Mouse (Mus musculus) hindbrain, postnatal 0 days (tissue): ENCODE data around the gene Flot1. TPM values are rescaled to one million over a fixed set of nuclear protein-coding genes. Genes with fewer than 3 reads are reported as not detected.

Experiments used
- ATAC-seq: fragments of 200-750 bp; cut with Nextera tagmentation; 2 replicates; pipeline ENCODE4 v1.8.0; 2017; ENCODE audit warnings: mild to moderate bottlenecking, moderate TSS enrichment, moderate library complexity
- DNase-seq: peaks from one replicate; pipeline ENCODE4 v3.0.0-alpha.2; 2015; ENCODE audit warnings: low spot score
- H3K27ac ChIP-seq: fragments of 300-500 bp; sonication (generic); 2 replicates; pipeline ENCODE4 v1.5.1; 2014; ENCODE audit warnings: mild to moderate bottlenecking
- H3K27me3 ChIP-seq: fragments of 300-500 bp; sonication (generic); 2 replicates; pipeline ENCODE4 v1.6.1; 2014; ENCODE audit warnings: low read length, mixed read lengths; ENCODE audit not compliant: insufficient read depth
- H3K36me3 ChIP-seq: fragments of 300-500 bp; sonication (generic); 2 replicates; pipeline ENCODE4 v1.6.1; 2014; ENCODE audit warnings: low read length, mixed read lengths; ENCODE audit not compliant: insufficient read depth
- H3K4me1 ChIP-seq: fragments of 300-500 bp; sonication (generic); 2 replicates; pipeline ENCODE4 v1.6.1; 2014; ENCODE audit warnings: antibody characterized with exemption, low read length, mixed read lengths; ENCODE audit not compliant: insufficient read depth
- H3K4me2 ChIP-seq: fragments of 300-500 bp; sonication (generic); 2 replicates; pipeline ENCODE4 v1.6.1; 2014; ENCODE audit warnings: low read depth, mild to moderate bottlenecking, low read length, moderate library complexity, mixed read lengths
- H3K4me3 ChIP-seq: fragments of 300-500 bp; sonication (generic); 2 replicates; pipeline ENCODE4 v1.5.1; 2014; ENCODE audit warnings: low read length
- H3K9ac ChIP-seq: fragments of 300-500 bp; sonication (generic); replicated peaks from 2 replicates; pipeline ENCODE4 v1.6.1; 2014; ENCODE audit warnings: mild to moderate bottlenecking, low read length, moderate library complexity, mixed read lengths
- H3K9me3 ChIP-seq: fragments of 300-500 bp; sonication (generic); 2 replicates; pipeline ENCODE4 v1.6.1; 2016; ENCODE audit warnings: low read length, mixed read lengths
- CTCF ChIP-seq: IDR thresholded peaks from 2 replicates; pipeline ENCODE4 v1.5.1; 2016; ENCODE audit warnings: antibody characterized with exemption, control low read depth, low read depth
- WGBS: fragments of 180-500 bp; shearing (Covaris S2); extraction: QIAGEN DNeasy Blood & Tissue Kit; methylation state at CpG from one replicate; pipeline ENCODE4 v1.1.7; 2014; 5-methylcytosine and 5-hydroxymethylcytosine counted together
- polyA plus RNA-seq: library from polyadenylated mRNA; unstranded; fragments of >200 nt; fragmentation: Nextera tagmentation; extraction: Ambion mirVana; gene quantifications from 2 replicates; pipeline ENCODE4 v1.2.1, GENCODE M21; 2015
- total RNA-seq: library from RNA; depleted of rRNA; stranded (reverse); fragments of >200 nt; gene quantifications from 2 replicates; pipeline ENCODE4 v1.2.3, GENCODE M21; 2014

Gene Flot1
- total and polyA plus RNA-seq, 2 experiments from 2014 or later = 142 to 162 TPM

GRCm38 (mm10) chr17:35795656-35796055 lies 27.4 kb upstream of the Flot1 start:
- Histone ChIP-seq H3K36me3 (no peaks in the 10 kb centered on the region), H3K4me2 (no peak overlapping the region), H3K27ac (no peak overlapping the region), H3K9ac (no peak overlapping the region), H3K4me1 (no peaks in the 10 kb centered on the region), H3K4me3 (no peak overlapping the region), H3K9me3 (no peaks in the 10 kb centered on the region), H3K27me3 (no peaks in the 10 kb centered on the region)
- DNase-seq (no peak), ATAC-seq (no peak)
- 69% methylated on average over 6 of the region's 6 CpGs for WGBS
- no peak for TF ChIP-seq CTCF

GRCm38 (mm10) chr17:35796835-35797234 lies 26.2 kb upstream of the Flot1 start:
- no peak for ATAC-seq

DNA sequence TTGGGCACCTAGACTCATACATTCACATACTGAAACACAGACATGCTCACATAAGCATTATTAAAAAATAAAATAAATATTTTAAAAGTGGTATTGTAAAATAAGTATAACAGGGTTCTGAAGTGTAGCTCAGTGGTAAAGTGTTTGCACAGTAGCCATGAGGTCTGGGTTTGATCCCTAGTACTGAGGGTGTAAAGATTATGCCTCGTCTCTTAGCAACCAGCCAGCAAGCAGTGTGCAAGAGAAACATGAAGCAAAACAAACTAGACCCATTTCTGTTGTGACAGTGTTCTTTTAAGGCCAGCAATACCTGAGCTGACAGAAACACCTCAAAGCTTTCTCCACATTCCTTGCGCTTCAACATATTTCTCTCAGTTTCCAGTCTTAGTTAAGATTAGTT lies 22.1 kb upstream of the Flot1 start:
- DNase-seq (no peak), ATAC-seq (no peak)
- no peaks in the 10 kb centered on the region for H3K9me3 ChIP-seq
- no peaks in the 10 kb centered on the region for H3K27me3 ChIP-seq
- no peak overlapping the region for H3K4me2 ChIP-seq
- H3K4me1 ChIP-seq = no peaks in the 10 kb centered on the region
- TF ChIP-seq CTCF = no peak
- 79% methylated on average over 2 of the region's 2 CpGs for WGBS
- no peak overlapping the region for H3K4me3 ChIP-seq
- no peak overlapping the region for H3K27ac ChIP-seq
- H3K36me3 ChIP-seq = no peaks in the 10 kb centered on the region
- no peak overlapping the region for H3K9ac ChIP-seq

More at GRCm38 (mm10) chr17:35796835-35797234, 26.2 kb upstream of the Flot1 start:
- Histone ChIP-seq H3K4me1 (no peaks in the 10 kb centered on the region), H3K9ac (no peak overlapping the region), H3K36me3 (no peaks in the 10 kb centered on the region), H3K4me2 (no peak overlapping the region), H3K4me3 (no peak overlapping the region), H3K27me3 (no peaks in the 10 kb centered on the region), H3K9me3 (no peaks in the 10 kb centered on the region), H3K27ac (no peak overlapping the region)
- no peak for TF ChIP-seq CTCF
- DNase-seq = no peak
- 76% methylated on average over 5 of the region's 5 CpGs for WGBS

DNA sequence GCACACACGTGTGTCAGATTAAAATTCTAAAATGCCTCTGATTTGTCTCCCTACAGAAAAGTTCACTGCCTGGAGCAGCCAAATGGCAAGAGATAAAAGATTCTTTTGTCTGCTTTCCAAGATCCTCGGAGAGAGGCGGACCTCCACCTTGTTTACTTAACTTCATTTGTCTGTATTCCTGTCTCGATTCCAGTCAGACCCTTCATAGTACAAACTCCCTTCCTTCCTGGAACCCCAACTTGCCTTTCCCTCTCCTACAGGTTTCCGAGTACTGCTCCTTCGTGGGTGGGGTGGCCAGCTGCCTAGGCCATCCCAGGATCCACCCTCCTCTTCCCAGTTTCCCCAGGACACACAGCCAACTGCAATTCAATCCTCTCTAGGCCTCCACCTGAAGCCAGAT lies 20.0 kb upstream of the Flot1 start:
- Histone ChIP-seq H3K9ac (no peak overlapping the region), H3K27ac (no peak overlapping the region), H3K4me3 (no peak overlapping the region), H3K4me1 (no peaks in the 10 kb centered on the region), H3K36me3 (no peaks in the 10 kb centered on the region), H3K9me3 (no peaks in the 10 kb centered on the region), H3K4me2 (no peak overlapping the region), H3K27me3 (no peaks in the 10 kb centered on the region)
- DNase-seq = no peak
- ATAC-seq = no peak
- 37% methylated on average over 6 of the region's 6 CpGs for WGBS
- no peak for TF ChIP-seq CTCF

- TF ChIP-seq CTCF = no peak
- no peak overlapping the region for H3K4me2 ChIP-seq
- no peak overlapping the region for H3K9ac ChIP-seq
- H3K4me3 ChIP-seq = no peak overlapping the region
- H3K27me3 ChIP-seq = no peaks in the 10 kb centered on the region
- WGBS = 81% methylated on average over 4 of the region's 4 CpGs
- H3K9me3 ChIP-seq = no peaks in the 10 kb centered on the region
- DNase-seq = no peak
- no peaks in the 10 kb centered on the region for H3K36me3 ChIP-seq
- no peaks in the 10 kb centered on the region for H3K4me1 ChIP-seq
- no peak for ATAC-seq
- no peak overlapping the region for H3K27ac ChIP-seq
Observed at GRCm38 (mm10) chr17:35803858-35804399, 19.1 kb upstream of the Flot1 start.

GRCm38 (mm10) chr17:35808073-35808472 lies 15.0 kb upstream of the Flot1 start:
- ATAC-seq (no peak), DNase-seq (no peak)
- no peaks in the 10 kb centered on the region for H3K9me3 ChIP-seq
- H3K4me2 ChIP-seq = no peak overlapping the region
- 54% methylated on average over 9 of the region's 9 CpGs for WGBS
- H3K36me3 ChIP-seq = no peaks in the 10 kb centered on the region
- H3K4me3 ChIP-seq = no peak overlapping the region
- no peak for TF ChIP-seq CTCF
- H3K4me1 ChIP-seq = 0 out of 2 replicates have a peak, but pooled peaks cover 4% of the 10 kb centered on the region
- H3K27ac ChIP-seq = no peak overlapping the region; the same call in 1 of the 2 replicates
- no peak overlapping the region for H3K9ac ChIP-seq
- no peaks in the 10 kb centered on the region for H3K27me3 ChIP-seq

GRCm38 (mm10) chr17:35809395-35809794 lies 13.6 kb upstream of the Flot1 start:
- 84% methylated on average over 11 of the region's 11 CpGs for WGBS
- Histone ChIP-seq H3K4me2 (no peak overlapping the region), H3K9me3 (no peaks in the 10 kb centered on the region), H3K4me1 (0 out of 2 replicates have a peak, but pooled peaks cover 4% of the 10 kb centered on the region), H3K27me3 (no peaks in the 10 kb centered on the region), H3K36me3 (no peaks in the 10 kb centered on the region), H3K27ac (no peak overlapping the region), H3K9ac (no peak overlapping the region), H3K4me3 (no peak overlapping the region)
- ATAC-seq (no peak), DNase-seq (no peak)
- no peak for TF ChIP-seq CTCF
